Mouse (Mus musculus) midbrain, embryonic 11.5 days (tissue): ENCODE data around the gene Chrna9. TPM values are rescaled to one million over a fixed set of nuclear protein-coding genes. Genes with fewer than 3 reads are reported as not detected.

Experiments
- ATAC-seq: fragments of 200-750 bp; cut with Nextera tagmentation; 2 replicates; pipeline ENCODE4 v1.8.0; 2017; ENCODE audit warnings: moderate TSS enrichment, moderate library complexity; ENCODE audit not compliant: low FRiP score
- DNase-seq: peaks from one replicate; pipeline ENCODE4 v3.0.0; 2015; ENCODE audit warnings: low spot score; ENCODE audit errors: missing footprints
- H3K27ac ChIP-seq: fragments of 300-500 bp; sonication (generic); 2 replicates; pipeline ENCODE4 v1.5.1; 2014; ENCODE audit warnings: low read depth, low read length
- H3K27me3 ChIP-seq: fragments of 300-500 bp; sonication (generic); 2 replicates; pipeline ENCODE4 v1.6.1; 2014; ENCODE audit warnings: mild to moderate bottlenecking, low read length, moderate library complexity, mixed read lengths; ENCODE audit not compliant: control insufficient read depth, insufficient read depth
- H3K36me3 ChIP-seq: fragments of 300-500 bp; sonication (generic); 2 replicates; pipeline ENCODE4 v1.6.1; 2014; ENCODE audit warnings: mild to moderate bottlenecking, low read length, moderate library complexity, mixed read lengths; ENCODE audit not compliant: control insufficient read depth, insufficient read depth
- H3K4me1 ChIP-seq: fragments of 300-500 bp; sonication (generic); 2 replicates; pipeline ENCODE4 v1.6.1; 2014; ENCODE audit warnings: low read length; ENCODE audit not compliant: control insufficient read depth, insufficient read depth
- H3K4me2 ChIP-seq: fragments of 300-500 bp; sonication (generic); 2 replicates; pipeline ENCODE4 v1.6.1; 2014; ENCODE audit warnings: mild to moderate bottlenecking, moderate library complexity
- H3K4me3 ChIP-seq: fragments of 300-500 bp; sonication (generic); 2 replicates; pipeline ENCODE4 v1.5.1; 2014; ENCODE audit warnings: low read depth, low read length
- H3K9ac ChIP-seq: fragments of 300-500 bp; sonication (generic); 2 replicates; pipeline ENCODE4 v1.6.1; 2014; ENCODE audit warnings: low read length
- H3K9me3 ChIP-seq: fragments of 300-500 bp; sonication (generic); 2 replicates; pipeline ENCODE4 v1.6.1; 2016; ENCODE audit warnings: low read length; ENCODE audit not compliant: control insufficient read depth
- WGBS: fragments of 180-500 bp; shearing (Covaris S2); extraction: QIAGEN DNeasy Blood & Tissue Kit; methylation state at CpG from one replicate; pipeline ENCODE4 v1.1.7; 2014; 5-methylcytosine and 5-hydroxymethylcytosine counted together
- polyA plus RNA-seq: library from polyadenylated mRNA; unstranded; fragments of >200 nt; fragmentation: Nextera tagmentation; extraction: Ambion mirVana; gene quantifications from 2 replicates; pipeline ENCODE4 v1.2.1, GENCODE M21; 2014

Chrna9 gene
- polyA plus RNA-seq, 1 experiment from 2014 or later: not detected

- H3K9ac ChIP-seq: no peak overlapping the region
- H3K27me3 ChIP-seq: no peaks in the 10 kb centered on the region
- WGBS: 85% methylated on average over 6 of the region's 6 CpGs
- no peaks in the 10 kb centered on the region for H3K36me3 ChIP-seq
- H3K9me3 ChIP-seq: no peaks in the 10 kb centered on the region; the same call in 1 of the 2 replicates
- H3K27ac ChIP-seq: no peak overlapping the region
- H3K4me1 ChIP-seq: no peaks in the 10 kb centered on the region
- DNase-seq: no peak
- no peak overlapping the region for H3K4me3 ChIP-seq
- no peak for ATAC-seq
- H3K4me2 ChIP-seq: no peak overlapping the region
Measured at GRCm38 (mm10) chr5:65900113-65900512, 34.6 kb upstream of the Chrna9 start.

DNA sequence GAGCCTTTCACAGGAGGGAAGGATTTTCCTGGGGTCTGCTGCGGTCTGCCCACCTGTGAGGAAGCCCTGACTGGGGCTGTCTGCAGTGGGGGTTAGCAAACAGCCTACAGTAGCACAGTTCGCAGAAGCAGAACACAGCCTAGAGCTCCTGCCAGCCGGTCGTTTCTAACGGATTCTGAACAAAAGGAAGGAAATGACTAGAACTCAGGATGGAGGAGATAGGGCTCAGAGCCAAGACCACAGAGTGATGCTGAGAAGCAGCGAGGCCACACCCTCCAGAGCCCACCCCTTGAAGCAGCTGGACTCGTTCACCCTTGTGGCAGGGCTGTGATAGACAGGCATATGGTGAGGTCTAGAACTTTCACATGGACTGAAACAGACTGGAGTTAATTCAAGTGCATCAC, 33.9 kb upstream of the Chrna9 start:
- Histone ChIP-seq H3K9ac (no peak overlapping the region), H3K27ac (no peak overlapping the region), H3K36me3 (no peaks in the 10 kb centered on the region), H3K4me1 (no peaks in the 10 kb centered on the region), H3K27me3 (no peaks in the 10 kb centered on the region), H3K4me2 (no peak overlapping the region), H3K9me3 (no peaks in the 10 kb centered on the region; the same call in 1 of the 2 replicates), H3K4me3 (no peak overlapping the region)
- 67% methylated on average over 7 of the region's 7 CpGs for WGBS
- ATAC-seq: no peak
- DNase-seq: no peak

DNA sequence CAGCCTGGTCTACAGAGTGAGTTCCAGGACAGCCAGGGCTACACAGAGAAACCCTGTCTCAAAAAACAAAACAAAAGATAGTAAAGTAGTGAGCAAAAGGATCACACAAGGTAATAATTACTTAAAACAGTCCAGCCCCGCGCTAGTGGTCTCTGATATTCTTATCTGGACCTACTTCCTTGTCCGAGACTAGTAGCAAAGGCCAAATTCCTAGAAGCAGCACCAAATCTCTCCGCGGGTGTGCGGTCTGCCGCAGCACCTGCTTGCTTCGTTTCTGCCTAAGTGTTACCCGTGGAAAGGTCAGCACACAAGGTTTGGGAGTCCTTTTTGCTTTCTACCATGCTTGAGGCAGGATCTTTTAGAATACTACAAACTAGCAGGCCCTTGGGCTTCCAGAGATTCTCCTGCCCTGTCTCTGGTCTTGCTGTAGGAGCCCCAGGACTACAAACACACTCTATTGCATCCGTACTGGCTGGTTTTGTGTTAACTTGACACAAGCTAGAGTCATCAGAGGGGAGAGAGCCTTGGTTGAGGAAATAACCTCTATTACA, 32.8 kb upstream of the Chrna9 start:
- Histone ChIP-seq H3K9ac (no peak overlapping the region), H3K27ac (no peak overlapping the region), H3K27me3 (no peaks in the 10 kb centered on the region), H3K4me2 (no peak overlapping the region), H3K4me3 (no peak overlapping the region), H3K9me3 (no peaks in the 10 kb centered on the region; the same call in 1 of the 2 replicates), H3K4me1 (no peaks in the 10 kb centered on the region), H3K36me3 (no peaks in the 10 kb centered on the region)
- WGBS: 92% methylated on average over 10 of the region's 10 CpGs
- DNase-seq: no peak
- no peak for ATAC-seq

DNA sequence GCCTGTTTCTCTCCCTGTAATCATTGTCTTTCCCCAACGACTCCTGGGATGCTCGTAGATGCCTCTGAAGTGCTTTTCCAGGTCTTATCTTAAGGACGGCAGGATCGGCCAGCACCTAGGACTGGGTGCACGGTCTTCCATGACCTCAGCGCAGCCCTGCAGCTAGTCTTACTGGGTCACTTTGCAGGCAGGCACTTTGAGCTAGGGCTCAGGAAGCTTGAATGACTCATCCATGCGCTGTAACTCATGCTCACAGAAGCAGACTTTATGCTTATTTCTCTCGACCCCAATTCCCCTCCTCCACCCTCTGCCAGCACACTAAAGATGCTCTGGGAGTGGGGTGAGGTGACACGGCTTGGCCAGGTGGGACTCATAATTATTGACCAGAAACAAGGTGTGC, 31.9 kb upstream of the Chrna9 start:
- no peak overlapping the region for H3K9ac ChIP-seq
- no peak for DNase-seq
- 93% methylated on average over 9 of the region's 9 CpGs for WGBS

DNA sequence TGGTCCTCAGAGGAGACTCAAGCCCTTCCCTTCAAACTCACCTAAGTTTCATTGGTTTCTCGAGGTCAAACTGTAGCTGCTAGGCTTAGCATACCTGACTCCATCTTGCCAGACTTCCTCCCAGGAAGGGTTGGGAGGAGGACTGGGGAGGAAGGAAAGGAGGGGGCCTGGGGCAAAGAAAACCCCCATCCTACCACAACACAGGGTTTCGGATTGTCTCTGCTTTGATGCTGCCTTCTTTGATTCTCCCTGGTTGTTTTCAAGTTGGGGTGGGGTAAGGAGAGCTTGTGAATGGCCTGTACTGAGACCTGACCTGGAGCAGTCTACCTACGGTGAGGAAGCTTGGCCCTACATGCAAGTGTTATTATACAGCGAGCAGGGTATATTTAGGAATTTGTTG, 30.2 kb upstream of the Chrna9 start:
- no peak for ATAC-seq

More for the DNA sequence above, 31.9 kb upstream of the Chrna9 start:
- Histone ChIP-seq H3K4me3 (no peak overlapping the region), H3K27me3 (no peaks in the 10 kb centered on the region), H3K9me3 (no peaks in the 10 kb centered on the region; the same call in 1 of the 2 replicates), H3K36me3 (no peaks in the 10 kb centered on the region), H3K4me1 (no peaks in the 10 kb centered on the region), H3K4me2 (no peak overlapping the region), H3K27ac (no peak overlapping the region)
- ATAC-seq: no peak

DNA sequence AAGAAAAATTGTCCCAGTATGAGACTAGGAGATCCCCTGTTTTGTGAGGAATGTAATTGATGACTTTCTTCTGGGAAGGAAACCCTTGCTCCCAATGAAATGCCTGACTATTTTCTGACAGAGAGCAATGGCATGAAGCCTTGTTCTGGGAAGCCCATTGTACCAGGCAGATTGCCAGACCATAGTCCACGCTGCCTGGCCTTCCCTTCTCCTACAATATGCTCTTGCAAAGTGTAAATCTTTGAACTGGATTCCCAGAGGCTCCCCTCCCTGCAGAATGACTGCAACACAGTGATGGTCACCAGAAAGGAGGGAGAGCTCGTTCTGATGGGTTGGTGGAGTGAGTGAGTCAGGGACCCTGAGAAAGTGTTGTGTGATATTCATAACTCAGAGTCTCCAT, 26.0 kb upstream of the Chrna9 start:
- no peak overlapping the region for H3K9ac ChIP-seq
- ATAC-seq: no peak
- no peak overlapping the region for H3K4me3 ChIP-seq
- H3K4me1 ChIP-seq: no peaks in the 10 kb centered on the region
- WGBS: 73% methylated on average over 2 of the region's 2 CpGs
- H3K27ac ChIP-seq: no peak overlapping the region
- H3K4me2 ChIP-seq: no peak overlapping the region
- no peaks in the 10 kb centered on the region for H3K27me3 ChIP-seq
- no peaks in the 10 kb centered on the region; the same call in 1 of the 2 replicates for H3K9me3 ChIP-seq
- no peaks in the 10 kb centered on the region for H3K36me3 ChIP-seq
- no peak for DNase-seq

More for the DNA sequence above, 30.2 kb upstream of the Chrna9 start:
- Histone ChIP-seq H3K4me1 (no peaks in the 10 kb centered on the region), H3K9me3 (no peaks in the 10 kb centered on the region; the same call in 1 of the 2 replicates), H3K4me3 (no peak overlapping the region), H3K27me3 (no peaks in the 10 kb centered on the region), H3K4me2 (no peak overlapping the region), H3K27ac (no peak overlapping the region), H3K36me3 (no peaks in the 10 kb centered on the region), H3K9ac (no peak overlapping the region)
- WGBS: 89% methylated on average over 4 of the region's 4 CpGs
- no peak for DNase-seq

DNA sequence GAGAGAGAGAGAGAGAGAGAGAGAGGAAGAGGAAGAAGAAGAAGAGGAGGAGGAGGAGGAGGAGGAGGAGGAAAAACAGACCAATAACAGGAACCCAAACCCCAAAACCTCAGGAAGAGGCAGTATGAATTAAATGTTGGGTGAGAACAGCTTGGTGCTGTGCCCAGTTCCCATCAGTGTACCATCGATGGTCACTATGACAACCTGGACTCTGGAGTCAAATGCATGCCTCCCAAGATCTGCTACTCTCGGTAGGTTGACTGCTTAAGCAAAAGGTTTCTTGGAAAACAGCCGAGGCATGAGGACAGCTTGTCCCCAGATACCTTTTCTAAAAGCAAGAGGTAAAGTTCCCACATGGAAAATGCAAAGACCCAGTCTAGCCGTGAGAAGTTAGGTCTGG, 25.4 kb upstream of the Chrna9 start:
- 79% methylated on average over 4 of the region's 4 CpGs for whole genome bisulfite sequencing
- H3K9ac ChIP-seq: no peak overlapping the region
- no peak overlapping the region for H3K4me2 ChIP-seq
- H3K27me3 ChIP-seq: no peaks in the 10 kb centered on the region
- H3K27ac ChIP-seq: no peak overlapping the region
- H3K36me3 ChIP-seq: no peaks in the 10 kb centered on the region
- DNase-seq: no peak
- no peaks in the 10 kb centered on the region; the same call in 1 of the 2 replicates for H3K9me3 ChIP-seq
- ATAC-seq: no peak
- H3K4me3 ChIP-seq: no peak overlapping the region
- H3K4me1 ChIP-seq: no peaks in the 10 kb centered on the region

- WGBS: 84% methylated on average over 4 of the region's 4 CpGs
- H3K4me2 ChIP-seq: no peak overlapping the region
- no peak overlapping the region for H3K4me3 ChIP-seq
- ATAC-seq (no peak), DNase-seq (no peak)
- no peak overlapping the region for H3K9ac ChIP-seq
- no peaks in the 10 kb centered on the region for H3K4me1 ChIP-seq
- H3K27me3 ChIP-seq: no peaks in the 10 kb centered on the region
- no peak overlapping the region for H3K27ac ChIP-seq
- no peaks in the 10 kb centered on the region for H3K36me3 ChIP-seq
- H3K9me3 ChIP-seq: no peaks in the 10 kb centered on the region; the same call in 1 of the 2 replicates
Measured at GRCm38 (mm10) chr5:65910398-65910797, 24.3 kb upstream of the Chrna9 start.

- no peak overlapping the region for H3K9ac ChIP-seq
- WGBS: 89% methylated on average over 7 of the region's 7 CpGs
- H3K4me1 ChIP-seq: no peaks in the 10 kb centered on the region
- ATAC-seq: no peak
- H3K27ac ChIP-seq: no peak overlapping the region
- H3K4me2 ChIP-seq: no peak overlapping the region
- no peaks in the 10 kb centered on the region for H3K27me3 ChIP-seq
- no peak for DNase-seq
- H3K36me3 ChIP-seq: no peaks in the 10 kb centered on the region
- H3K4me3 ChIP-seq: no peak overlapping the region
- no peaks in the 10 kb centered on the region; the same call in 1 of the 2 replicates for H3K9me3 ChIP-seq
Measured at GRCm38 (mm10) chr5:65911676-65912075, 23.0 kb upstream of the Chrna9 start.
